Mouse (Mus musculus) heart, adult 18-20 months (tissue): ENCODE data around the gene Acsf3. TPM values are rescaled to one million over a fixed set of nuclear protein-coding genes. Genes with fewer than 3 reads are reported as not detected.
A peak's percentile ranks its signal among the peaks of the same experiment; 100 is the strongest.

ENCODE experiments used
- DNase-seq, 2 experiments: peaks; one replicate each; pipeline ENCODE4 v3.0.0; 2021 to 2022; ENCODE audit warnings: mixed read lengths in 1 of 2
- long read RNA-seq, 2 experiments: library from polyadenylated mRNA; stranded (forward); transcript quantifications; one replicate each; pipeline ENCODE4 v2.0.0; 2021
- total RNA-seq, 2 experiments: library from RNA; stranded (reverse); gene quantifications; 2 replicates each; pipeline ENCODE4 v1.2.3; 2021

The Acsf3 gene
- 10 to 100 TPM; 32.3 to 35.1 TPM for total RNA-seq
- long read RNA-seq, experiment 1, partial matches to known transcripts = 4 of 13 reads
- long read RNA-seq, experiment 1, other reads (novel, unspliced or antisense) = 1 of 13 reads
- long read RNA-seq, experiment 2, partial matches to known transcripts = 1 of 4 reads
- long read RNA-seq, experiment 2, other reads (novel, unspliced or antisense) = 0 of 4 reads

DNA sequence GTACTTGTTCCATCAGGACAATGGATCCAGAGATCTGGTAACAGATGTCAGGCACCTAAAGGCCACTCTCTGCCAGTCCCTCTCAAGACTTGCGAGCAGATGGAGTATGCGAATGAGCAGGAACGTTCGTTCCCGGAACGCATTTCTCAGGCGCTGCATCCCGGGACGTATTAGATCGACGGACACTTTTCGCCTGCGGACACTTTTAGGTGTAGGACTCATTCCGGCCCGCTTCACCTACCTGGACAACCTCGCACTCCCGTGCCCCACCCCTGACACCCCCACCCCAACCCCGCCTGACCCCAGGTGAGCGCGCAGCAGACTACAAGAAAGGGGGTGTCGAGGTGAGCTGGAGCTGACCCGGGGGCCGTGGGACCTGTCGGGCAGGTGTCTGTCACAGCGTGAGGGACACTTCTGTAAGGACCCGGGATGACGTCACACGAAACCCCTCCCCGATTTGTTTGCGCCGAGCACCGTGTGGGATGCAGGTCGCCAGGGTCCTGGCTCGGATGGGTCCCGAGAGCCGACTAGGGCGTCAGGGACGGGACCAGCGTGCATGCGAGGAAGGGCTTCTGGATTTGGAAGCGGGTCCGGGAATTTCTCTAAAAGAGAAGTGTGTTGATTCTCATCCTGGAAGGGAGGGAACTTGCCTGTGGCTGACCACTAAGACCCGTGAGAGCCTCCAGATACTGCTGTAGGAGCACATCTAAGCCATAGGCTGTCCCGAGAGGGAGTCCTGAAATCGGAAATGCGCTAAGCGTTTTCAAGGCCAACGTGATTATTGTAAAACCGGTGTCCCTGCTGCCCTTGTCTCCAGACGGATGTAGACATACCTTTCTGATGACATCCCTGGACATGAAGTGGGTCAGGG lies at the start of gene Acsf3:
TSS of gene Acsf3 (plus strand) at position 202 of the 871 bp plus-strand sequence.
- peak; percentile 37 to 78 for DNase-seq

DNA sequence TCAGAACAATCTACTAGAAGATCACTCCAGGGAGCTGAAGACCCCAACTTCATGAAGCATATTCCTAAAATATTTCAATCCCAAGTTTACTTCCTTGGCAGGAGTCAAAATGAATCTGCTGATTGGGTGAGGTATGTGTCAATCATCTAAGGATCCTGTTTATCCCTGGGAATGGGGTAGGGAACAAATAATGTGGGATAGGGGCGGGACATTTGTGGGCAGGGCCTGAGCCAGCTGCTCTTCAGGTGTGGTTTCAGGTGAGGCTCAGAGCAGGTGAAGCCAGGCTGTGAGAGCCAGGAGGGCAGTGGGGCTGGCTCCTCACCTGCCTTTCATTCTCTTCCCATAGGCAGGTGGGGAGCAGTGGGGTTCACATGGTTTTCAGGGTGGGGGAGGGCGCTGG lies 48.5 kb upstream of the Acsf3 start:
- no peak for DNase-seq

DNA sequence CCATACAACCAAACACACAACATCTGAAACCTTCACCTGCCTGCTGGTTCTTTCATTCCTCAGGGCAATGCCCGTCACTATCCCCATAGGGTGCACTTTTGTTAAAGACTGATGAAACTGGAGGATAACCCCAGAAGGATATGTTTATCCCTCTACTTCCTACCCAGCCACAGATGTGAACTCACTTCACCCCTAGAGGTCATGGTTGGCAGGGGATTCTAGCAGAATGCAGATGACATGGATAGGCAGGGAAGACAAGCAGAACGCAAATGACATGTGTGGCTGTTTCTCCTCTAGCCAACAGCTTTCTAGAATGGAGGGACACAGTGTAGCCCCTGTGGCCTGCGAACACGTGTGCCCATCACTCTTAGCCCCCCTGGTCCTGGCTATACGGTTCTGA lies 47.9 kb upstream of the Acsf3 start:
- DNase-seq = no peak

DNA sequence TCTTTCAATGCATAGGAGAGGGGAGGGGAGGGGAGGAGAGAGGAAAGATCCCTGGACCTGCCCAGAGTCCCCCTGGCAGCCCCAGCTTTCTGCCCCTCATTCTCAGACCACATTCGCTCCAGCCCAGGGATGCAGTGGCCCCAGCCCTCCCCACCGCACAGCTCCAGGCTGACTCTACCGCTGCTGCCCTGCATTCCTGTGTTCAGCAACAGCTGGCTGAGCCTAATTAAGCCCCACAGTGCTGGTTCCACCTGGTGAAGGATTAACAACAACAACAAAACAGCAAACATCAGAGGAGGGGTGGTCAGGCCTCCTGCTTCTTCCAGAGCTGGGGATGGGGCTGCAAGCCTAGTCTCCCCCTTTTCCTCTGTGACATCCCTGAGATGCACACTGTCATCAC lies 46.7 kb upstream of the Acsf3 start:
- DNase-seq = no peak

DNA sequence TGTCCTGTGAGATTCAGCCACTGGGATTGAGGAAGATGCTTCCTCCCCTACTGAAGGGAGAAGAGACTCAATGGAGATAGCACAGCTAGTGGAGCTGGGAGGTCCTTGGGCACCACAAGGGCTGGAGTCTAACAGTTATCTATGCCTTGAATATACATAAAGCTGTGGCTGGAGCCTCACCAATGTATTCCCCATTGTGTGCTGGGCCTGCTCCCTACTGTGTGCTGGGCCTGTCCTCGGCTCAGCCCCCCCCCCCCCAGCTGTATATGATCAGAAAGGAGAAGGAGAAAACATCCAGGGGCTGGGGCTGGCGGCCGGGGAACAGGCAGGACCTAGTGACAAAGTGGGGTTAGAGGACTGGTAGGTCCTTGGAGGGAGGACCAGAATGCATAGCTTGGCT lies 40.2 kb upstream of the Acsf3 start:
- no peak for DNase-seq

DNA sequence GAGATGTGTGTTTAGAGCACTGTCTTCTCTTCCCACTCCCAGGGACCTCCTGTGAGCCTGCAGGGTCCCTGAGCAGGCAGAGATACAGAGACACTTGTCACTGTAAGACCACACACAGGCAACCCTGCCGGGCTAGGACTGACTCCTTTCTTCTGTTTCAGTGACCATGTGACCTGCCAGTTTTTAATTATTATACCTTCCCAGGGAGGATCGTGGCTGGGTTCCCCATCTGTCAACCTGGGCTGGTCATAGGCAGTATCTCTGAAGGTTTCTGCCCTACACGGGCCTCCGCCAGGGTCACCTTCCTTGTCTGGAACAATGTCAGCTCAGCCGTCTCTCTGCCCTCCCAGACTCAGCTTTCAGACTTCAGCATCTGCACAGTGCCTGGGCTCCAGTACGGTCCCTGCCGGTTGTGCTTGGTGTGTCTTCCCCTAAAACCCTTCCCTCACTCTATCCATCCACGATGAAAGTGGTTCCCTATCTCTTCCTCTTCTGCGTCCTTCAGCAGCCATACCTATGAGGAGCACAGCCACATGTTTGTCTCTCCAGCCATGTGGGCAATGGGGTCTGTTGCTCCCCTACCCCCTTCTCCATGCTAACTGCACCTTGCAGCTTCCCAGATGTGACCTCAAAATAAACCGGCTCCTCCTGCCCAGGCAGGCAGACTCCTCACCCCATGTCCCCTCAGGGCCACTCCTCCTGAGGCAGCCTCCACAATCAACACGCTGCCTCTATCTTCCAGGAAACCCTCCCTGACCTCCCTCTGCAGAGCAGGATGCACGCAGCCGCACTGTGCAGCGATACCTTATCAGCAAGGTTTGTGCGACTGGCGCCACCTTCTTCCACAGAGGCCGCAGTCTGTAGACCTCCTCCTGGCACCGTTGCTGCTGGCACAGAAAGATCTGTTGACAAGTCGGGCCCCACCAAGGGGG lies 39.5 kb upstream of the Acsf3 start:
- DNase-seq = peak in 1 of 2 experiments; percentile 51

DNA sequence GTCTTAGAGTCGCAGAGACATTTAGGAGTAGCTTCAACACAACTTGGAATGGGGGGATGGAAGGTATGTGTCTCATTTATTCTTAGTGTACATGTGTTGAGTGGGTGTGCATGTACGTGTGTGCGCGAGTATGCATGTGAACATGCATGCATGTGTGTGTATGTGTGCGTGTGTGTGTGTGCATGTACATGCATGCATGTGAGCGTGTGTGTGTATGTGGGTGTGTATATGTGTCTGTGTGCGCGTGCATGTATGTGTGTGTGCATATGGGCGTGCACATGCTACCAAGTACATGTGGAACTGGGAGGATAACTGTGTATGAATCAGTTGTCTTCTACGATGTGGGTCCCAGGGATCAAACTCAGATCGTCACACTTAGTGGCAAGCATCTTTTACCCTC lies 38.7 kb upstream of the Acsf3 start:
- DNase-seq = no peak

DNA sequence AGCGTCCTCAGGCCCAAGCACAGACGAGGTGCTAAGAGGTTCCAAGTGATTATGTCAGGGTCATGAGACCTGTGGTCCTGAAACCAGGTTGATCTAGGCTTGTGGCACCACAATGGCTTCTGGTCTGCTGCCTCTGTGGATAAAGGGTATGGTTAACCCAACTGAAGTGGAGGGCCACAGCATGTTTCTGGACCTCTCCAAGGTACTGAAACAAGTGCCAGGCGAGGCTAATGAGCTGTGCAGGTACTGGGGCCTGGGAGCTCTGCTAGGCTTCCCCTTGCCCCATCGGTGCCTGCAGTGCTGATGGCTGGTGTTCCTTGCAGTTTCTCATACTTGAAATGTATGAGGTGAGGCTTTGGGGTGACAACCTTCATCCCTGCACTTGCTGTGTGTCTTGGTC lies 38.2 kb upstream of the Acsf3 start:
- DNase-seq = no peak

DNA sequence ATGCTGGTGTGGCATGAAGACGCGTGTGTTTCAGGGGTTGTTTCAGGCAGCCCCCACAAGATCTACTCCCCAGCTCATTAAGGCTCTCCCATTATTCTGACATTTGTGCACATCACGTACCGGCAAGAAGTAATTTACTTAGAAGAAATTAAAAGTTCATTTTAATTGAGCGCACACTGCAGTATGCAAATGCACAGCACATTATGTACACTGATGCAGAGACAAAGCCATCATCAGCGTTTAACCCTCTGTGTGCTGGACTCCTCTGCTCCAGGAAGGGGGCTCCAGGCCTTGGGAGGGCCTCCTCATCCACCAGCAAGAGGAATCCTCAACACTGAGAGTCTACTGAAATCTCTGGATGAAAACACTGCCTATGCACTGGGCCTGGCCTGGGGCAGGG lies 37.4 kb upstream of the Acsf3 start:
- DNase-seq = no peak

DNA sequence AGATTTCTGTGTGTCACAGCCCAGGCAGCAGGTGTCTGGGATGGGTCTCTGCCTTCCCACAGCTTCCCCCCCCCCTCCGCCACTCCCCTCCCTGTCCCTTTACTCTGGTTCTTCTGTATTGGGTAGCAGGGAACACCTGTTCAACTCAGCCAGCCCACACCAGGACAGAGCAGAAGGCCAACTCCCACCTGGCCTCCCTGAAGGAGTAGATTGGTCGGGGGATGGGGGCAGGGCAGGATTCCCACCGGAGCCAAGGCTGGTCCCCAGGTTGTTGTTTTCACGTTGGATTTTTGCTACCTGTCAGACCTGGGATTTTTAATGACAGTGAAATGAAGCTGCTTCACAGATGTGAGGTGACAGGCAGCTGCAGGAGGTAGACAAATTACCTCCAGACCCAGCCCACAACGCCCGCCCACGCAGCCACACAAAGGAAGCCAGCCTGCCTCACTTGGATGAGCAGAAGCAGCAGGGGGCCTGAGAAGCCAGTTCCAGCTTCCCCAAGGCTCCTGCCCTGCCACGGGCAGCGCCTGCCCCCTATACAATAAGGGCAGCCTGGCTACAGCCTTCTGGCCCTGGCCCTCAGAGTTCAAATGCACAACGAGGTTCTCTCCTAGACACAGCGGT lies 36.1 kb upstream of the Acsf3 start:
- DNase-seq = peak in 1 of 2 experiments; percentile 39

DNA sequence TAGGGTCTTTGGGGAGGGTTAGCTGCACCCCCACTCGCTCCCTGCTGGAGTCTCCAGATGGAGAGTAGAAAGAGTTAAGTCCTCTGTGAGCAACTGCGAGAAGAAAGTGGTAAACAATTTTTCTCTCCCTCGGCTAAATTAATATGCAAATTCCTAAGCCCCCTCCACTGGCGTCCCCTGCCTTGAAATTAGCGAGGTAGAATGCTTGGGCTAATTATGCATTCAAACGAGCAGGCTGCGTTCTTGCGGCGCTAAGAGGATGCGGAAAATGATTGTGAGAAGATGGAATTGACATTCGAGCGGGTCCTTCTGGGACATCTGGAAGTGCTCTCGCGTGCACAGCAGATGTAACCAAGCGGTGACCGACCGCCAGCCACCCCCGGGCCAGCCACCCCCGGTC lies 32.8 kb upstream of the Acsf3 start:
- no peak for DNase-seq

DNA sequence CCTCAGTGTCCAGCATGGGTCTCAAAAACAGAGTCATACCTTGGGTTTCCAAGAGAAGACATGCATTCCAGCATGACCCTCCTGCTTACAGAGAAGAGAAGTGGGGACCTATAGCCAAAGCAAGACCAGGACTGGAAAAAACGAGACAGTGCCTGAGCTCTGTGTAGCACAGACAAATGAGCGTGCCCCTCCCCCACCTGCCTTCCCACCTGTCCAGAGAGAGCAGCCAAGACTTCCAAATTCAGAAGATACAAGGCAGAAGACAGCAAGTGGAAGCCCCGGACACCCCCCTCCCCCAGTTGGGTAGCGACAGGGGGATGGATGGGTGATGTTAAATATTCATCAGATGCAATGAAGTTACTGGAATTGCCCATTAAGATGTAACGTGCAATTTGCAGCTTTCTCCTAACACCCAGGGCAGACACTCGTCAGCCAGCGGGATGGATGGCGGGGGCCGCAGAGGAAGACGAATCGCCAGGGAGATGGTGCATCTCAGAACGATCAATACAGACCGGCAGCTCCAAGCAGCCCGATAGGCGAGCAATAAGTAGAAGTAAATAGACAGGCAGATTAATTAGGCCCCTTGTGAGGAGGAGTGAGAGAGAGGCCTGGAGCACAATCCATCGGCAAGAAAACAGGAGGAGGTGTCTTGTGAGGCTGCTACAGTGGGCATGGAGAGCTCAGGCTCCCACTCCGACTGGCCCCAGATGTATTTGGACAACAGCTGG lies 30.1 kb upstream of the Acsf3 start:
- no peak for DNase-seq

DNA sequence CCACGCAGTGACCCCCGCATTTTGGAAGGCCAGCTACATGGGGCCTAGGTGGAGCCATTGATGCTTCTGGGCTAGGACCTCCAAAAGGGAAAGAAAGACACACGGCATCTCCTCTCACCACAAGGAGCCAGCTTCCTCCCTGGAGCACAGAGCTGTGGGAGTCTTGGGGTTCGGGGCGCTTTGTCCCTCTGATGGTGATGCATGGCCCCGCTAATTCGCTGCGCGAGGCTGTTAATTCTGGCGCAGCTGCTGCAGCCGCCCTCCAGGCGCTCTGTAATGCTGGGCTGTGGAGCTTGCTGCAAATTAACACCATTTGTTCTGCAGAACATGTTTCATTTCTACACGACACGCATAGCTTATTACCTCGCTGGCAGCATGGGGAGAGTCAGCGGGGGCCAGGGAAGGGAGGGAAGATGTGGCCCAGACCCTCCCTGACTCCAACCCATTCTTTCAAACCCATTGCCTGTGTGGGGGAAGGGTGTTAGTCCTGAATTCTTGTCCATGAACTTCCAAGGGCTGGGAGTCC lies 29.5 kb upstream of the Acsf3 start:
- DNase-seq = no peak

DNA sequence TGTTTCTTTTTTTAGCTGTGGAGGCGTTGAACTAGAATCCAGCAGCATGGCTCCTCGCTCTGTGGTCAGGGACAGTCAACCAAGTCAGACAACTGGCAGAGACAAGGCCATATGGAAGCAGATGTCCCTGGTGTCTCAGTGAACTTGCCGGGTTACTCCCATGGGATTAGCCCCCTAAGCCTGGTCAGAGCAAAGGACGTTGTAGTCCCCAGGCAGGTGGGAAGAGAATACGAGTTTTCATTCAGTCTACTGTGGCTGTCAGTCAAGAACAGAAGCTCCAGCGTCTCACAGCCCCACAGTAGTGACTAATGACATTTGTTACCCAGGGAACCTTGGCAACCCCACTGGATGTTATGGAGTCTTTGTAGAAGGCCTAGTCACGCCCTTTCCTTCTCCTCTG lies 28.8 kb upstream of the Acsf3 start:
- DNase-seq = no peak

DNA sequence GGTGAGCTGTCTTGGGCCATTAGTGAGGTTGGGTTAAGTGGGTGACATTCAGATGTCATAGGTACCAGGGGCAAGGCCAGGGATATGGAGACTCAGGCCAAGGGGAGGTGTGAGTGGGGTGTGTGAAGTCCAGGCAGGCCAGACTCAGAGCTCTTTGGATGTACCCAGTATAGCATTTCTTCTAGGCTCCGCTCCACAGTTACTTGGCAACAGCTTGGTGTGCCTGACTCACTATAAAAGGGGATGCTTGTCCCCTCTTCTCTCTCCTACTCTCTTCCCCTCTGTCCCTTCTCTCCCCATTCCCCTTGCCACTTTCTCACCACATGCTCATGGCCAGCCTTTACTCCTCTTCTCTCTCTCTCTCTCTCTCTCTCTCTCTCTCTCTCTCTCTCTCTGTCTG lies 27.5 kb upstream of the Acsf3 start:
- no peak for DNase-seq

DNA sequence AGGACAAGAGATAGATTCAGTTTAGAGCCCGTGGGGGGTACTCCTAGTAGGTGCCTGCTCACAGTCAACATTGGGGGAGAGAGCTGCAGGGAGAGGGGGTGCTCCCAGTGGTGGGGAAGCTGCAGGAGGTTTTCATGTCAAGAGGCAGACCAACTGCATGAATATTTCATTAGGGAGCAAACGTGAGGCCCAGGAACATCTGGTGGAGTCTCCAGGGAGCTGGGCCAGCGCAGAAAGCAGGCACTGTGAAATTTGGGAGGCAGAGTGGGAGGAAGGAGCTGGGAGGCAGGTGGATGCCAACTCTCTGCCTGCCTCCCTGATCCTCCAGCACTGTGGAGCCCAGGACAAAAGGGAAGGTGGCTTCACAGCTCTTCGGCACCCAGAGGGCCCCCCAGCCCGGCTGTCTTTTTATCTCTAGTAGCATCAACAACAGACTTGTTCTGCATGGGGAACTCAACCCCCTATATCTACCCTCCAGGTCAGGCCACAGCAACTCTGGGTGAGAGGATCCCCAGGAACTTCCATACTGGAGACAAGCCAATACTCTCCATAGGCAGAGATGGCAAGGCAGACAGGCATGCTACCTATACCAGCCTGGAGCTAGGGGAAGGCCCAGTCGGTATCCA lies 25.8 kb upstream of the Acsf3 start:
- no peak for DNase-seq

DNA sequence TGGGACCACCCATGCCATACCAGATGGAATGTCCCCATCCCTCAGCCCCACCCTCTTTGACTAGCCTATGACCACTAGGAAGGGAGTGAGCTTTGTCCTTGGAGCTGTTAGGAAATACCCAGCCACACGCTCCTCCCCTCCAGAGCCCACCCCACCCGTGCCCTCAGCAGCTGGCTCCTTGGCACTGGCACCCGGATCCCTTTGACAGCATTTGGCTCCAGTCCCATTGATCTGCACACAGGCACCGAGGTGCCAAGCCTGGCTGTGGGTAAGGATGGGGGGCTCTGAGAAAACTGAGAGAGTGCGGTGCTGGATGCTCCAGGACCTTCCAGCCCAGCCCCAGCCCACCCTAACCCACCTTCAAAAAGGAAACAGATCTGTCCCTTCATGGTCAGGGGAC lies 23.9 kb upstream of the Acsf3 start:
- no peak for DNase-seq

DNA sequence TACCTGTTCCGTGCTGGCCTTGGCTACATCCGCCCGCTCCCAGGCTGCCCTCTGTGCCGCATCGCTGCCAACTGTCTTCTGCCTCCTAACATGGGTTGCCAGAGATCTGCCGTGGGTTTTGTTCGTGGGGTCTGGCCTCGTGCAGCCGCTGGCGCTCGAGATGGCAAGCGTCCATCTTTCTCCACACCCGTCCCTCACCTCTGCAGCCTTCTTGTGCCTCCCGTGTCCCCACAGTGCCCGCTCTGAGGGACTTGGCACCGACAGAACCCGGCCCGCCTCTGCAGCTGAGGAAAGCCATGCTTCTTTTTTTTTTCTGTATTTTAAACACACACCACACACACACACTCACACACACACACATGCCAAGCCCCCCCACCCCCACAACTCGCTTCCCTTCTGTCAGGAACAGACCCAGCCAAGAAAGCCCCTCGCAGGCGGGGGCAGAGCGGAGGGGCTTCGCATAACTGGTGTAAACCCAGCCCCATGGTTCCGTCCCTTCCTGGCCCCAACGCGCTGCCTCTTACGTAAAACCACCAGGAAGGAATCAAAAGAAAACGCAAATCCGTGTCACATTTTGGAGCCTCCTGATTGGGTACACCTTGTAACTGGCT lies 23.1 kb upstream of the Acsf3 start:
- no peak for DNase-seq

DNA sequence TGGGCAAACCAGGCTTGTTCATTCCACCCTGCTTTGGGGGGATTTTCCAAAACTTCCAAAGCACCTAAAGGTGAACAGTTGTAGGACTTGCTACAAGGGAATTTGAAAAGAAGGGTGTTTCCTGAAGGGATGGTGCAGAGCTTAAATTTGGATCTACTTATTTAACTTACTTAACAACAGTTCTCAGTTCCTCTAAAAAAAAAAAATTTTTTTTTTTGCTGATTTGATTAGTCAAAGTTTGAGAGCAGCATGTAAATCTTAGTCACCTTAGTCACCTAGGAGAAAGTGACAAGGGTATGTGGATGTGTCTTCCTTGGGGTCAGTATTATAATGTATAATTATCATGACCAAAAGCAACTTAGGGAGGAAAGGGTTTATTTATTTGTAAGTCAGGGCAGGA lies 16.7 kb upstream of the Acsf3 start:
- no peak for DNase-seq

DNA sequence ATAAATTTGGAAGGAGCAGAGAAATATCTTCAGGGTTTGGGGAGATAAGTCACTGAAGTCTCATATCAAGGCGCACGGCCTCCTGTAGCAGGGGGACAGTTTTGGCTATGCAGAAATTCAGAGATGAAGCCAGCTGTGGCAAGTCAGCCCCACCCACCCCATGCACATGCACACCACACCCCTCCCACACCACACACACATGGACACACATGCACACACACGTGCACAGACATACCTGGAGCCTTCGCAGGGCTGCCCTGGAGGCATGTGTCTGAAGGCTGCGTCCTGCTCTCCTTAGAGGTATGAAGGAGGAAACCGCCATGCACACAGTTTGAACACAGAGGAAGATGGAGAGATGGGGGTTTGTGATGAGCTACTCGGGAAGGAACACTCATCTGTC lies 15.2 kb upstream of the Acsf3 start:
- no peak for DNase-seq

DNA sequence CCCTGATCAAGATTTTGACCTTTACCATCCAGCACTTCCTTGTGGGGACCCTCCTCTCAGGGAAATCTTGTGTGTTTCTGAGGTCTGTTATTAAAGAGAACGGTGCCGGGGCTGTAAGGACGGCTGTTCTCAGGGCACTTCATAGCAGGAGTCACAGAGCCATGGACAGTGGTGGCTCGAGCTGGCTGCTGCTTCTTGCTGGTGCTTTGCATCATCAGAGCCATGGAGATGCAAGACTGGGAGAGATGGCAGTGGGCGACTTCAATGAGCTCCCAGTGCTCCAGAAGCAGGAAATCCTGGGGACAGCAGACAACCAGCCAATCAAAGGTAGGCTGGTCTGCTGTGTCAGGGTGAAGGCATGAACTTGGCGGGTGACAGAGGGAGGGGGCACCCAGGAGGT lies 14.2 kb upstream of the Acsf3 start:
- no peak for DNase-seq
